Mouse (Mus musculus): ENCODE data around the gene Slc13a4. TPM values are rescaled to one million over a fixed set of nuclear protein-coding genes. Genes with fewer than 3 reads are reported as not detected.

Slc13a4 gene
- total and polyA plus RNA-seq, 2 experiments from 2014 or later: 0.11 to 0.22 TPM

- Histone ChIP-seq H3K4me1 (ENCODE audit: control insufficient read depth, insufficient read depth) (no peaks in the 10 kb centered on the region), H3K4me2 (ENCODE audit: low read depth, low read length) (no peak overlapping the region), H3K27ac (ENCODE audit: low read depth) (no peak overlapping the region), H3K9ac (replicated peaks; ENCODE audit: low read depth, low read length) (no peak overlapping the region), H3K9me3 (replicated peaks; ENCODE audit: control insufficient read depth, low read length) (no peaks in the 10 kb centered on the region), H3K36me3 (replicated peaks; ENCODE audit: control insufficient read depth, insufficient read depth, low read length) (peaks cover 74% of the 10 kb centered on the region), H3K4me3 (ENCODE audit: low read depth, low read length) (no peak overlapping the region), H3K27me3 (ENCODE audit: control insufficient read depth, insufficient read depth, low read length) (no peaks in the 10 kb centered on the region)
- DNase-seq (ENCODE audit: low spot score) (no peak), ATAC-seq (ENCODE audit: insufficient read depth, low read depth) (no peak)
- TF ChIP-seq EP300 (IDR thresholded peaks at IDR 0.05; ENCODE audit: low read depth) (no peak), CTCF (IDR thresholded peaks at IDR 0.05; ENCODE audit: low read depth) (no peak)
- 81% methylated on average over 9 of the region's 9 CpGs for WGBS
These were observed 63.9 kb downstream of the Slc13a4 start for GRCm38 (mm10) chr6:35243989-35244388.

DNA sequence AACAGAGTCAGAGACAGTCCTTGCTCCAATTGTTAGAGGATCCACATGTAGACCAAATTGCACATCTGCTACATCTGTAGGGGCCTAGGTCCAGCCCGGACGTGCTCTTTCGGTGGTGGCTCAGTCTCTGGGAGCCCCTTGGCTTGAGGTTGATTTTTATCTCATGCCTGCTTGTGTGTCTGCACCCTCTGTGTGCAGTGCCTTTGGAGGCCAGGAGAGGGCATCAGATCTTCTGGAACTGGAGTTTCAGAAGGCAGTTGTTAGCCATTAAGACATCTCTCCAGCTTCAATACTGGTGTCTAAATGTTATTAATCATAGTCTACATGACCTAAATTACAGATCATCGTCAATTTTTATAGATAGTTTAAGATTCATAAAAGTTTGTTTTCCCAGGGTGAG, 64.7 kb downstream of the Slc13a4 start:
- Histone ChIP-seq H3K9me3 (replicated peaks; ENCODE audit: control insufficient read depth, low read length) (no peaks in the 10 kb centered on the region), H3K4me1 (ENCODE audit: control insufficient read depth, insufficient read depth) (no peaks in the 10 kb centered on the region), H3K27ac (ENCODE audit: low read depth) (no peak overlapping the region), H3K4me3 (ENCODE audit: low read depth, low read length) (no peak overlapping the region), H3K9ac (replicated peaks; ENCODE audit: low read depth, low read length) (no peak overlapping the region), H3K4me2 (ENCODE audit: low read depth, low read length) (no peak overlapping the region), H3K36me3 (replicated peaks; ENCODE audit: control insufficient read depth, insufficient read depth, low read length) (peaks cover 82% of the 10 kb centered on the region), H3K27me3 (ENCODE audit: control insufficient read depth, insufficient read depth, low read length) (no peaks in the 10 kb centered on the region)
- ATAC-seq (ENCODE audit: insufficient read depth, low read depth) (no peak), DNase-seq (ENCODE audit: low spot score) (no peak)
- TF ChIP-seq CTCF (IDR thresholded peaks at IDR 0.05; ENCODE audit: low read depth): 0 out of 2 replicates have a peak, but pooled peaks have one; percentile 4
- TF ChIP-seq EP300 (IDR thresholded peaks at IDR 0.05; ENCODE audit: low read depth): no peak
- 89% methylated on average over 4 of the region's 4 CpGs for WGBS

DNA sequence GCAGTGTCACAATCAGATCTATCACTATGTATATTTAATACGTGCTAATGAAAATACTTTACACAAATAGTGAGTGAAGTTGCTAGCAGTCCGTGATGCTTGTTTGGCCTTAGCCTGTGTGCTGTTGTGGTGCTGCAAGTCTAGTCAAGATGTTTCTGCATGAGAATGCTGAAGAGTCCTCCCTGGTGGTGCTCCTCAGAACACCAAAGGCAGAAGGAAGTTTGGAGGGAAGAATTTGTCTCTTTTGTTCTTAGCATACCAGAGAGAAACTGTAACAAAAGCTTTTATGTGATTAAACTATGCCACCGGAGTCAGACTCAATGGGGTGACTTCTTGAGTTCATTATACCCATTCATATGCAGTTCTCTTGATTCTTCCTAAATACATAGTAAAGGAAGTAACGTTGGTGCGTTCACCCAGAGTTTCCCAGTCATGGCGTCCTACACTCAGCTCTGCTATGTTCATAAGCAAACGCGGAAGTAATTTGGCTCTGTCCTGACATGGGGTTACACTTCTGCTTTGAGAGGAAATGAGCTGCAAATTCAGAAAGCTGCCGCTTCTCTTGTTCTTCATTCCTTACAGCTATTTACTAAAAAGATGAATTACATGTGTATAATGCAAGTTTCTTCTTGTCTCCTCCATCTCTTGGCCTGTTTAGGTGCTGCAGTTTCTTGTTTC, 71.7 kb downstream of the Slc13a4 start:
- Histone ChIP-seq H3K4me2 (ENCODE audit: low read depth, low read length) (no peak overlapping the region), H3K9me3 (replicated peaks; ENCODE audit: control insufficient read depth, low read length) (no peaks in the 10 kb centered on the region), H3K4me3 (ENCODE audit: low read depth, low read length) (no peak overlapping the region), H3K27me3 (ENCODE audit: control insufficient read depth, insufficient read depth, low read length) (no peaks in the 10 kb centered on the region), H3K4me1 (ENCODE audit: control insufficient read depth, insufficient read depth) (no peaks in the 10 kb centered on the region), H3K9ac (replicated peaks; ENCODE audit: low read depth, low read length) (no peak overlapping the region), H3K36me3 (replicated peaks; ENCODE audit: control insufficient read depth, insufficient read depth, low read length) (peaks cover 91% of the 10 kb centered on the region), H3K27ac (ENCODE audit: low read depth) (no peak overlapping the region)
- ATAC-seq (ENCODE audit: insufficient read depth, low read depth) (no peak), DNase-seq (ENCODE audit: low spot score) (no peak)
- WGBS: 90% methylated on average over 9 of the region's 9 CpGs
- TF ChIP-seq CTCF (IDR thresholded peaks at IDR 0.05; ENCODE audit: low read depth): no peak
- no peak for TF ChIP-seq EP300 (IDR thresholded peaks at IDR 0.05; ENCODE audit: low read depth)

GRCm38 (mm10) chr6:35229415-35229814, 78.5 kb downstream of the Slc13a4 start:
- Histone ChIP-seq H3K9me3 (replicated peaks; ENCODE audit: control insufficient read depth, low read length) (no peaks in the 10 kb centered on the region), H3K4me2 (ENCODE audit: low read depth, low read length) (no peak overlapping the region), H3K27me3 (ENCODE audit: control insufficient read depth, insufficient read depth, low read length) (no peaks in the 10 kb centered on the region), H3K36me3 (replicated peaks; ENCODE audit: control insufficient read depth, insufficient read depth, low read length) (peaks cover 75% of the 10 kb centered on the region), H3K27ac (ENCODE audit: low read depth) (no peak overlapping the region), H3K4me1 (ENCODE audit: control insufficient read depth, insufficient read depth) (no peaks in the 10 kb centered on the region), H3K9ac (replicated peaks; ENCODE audit: low read depth, low read length) (no peak overlapping the region), H3K4me3 (ENCODE audit: low read depth, low read length) (no peak overlapping the region)
- ATAC-seq (ENCODE audit: insufficient read depth, low read depth): no peak
- no peak for TF ChIP-seq CTCF (IDR thresholded peaks at IDR 0.05; ENCODE audit: low read depth)
- DNase-seq (ENCODE audit: low spot score): no peak
- 90% methylated on average over 1 of the region's 1 CpGs for WGBS

GRCm38 (mm10) chr6:35225696-35226095, 82.2 kb downstream of the Slc13a4 start:
- DNase-seq (ENCODE audit: low spot score) (no peak), ATAC-seq (ENCODE audit: insufficient read depth, low read depth) (no peak)
- H3K27ac ChIP-seq (ENCODE audit: low read depth): no peak overlapping the region
- no peak overlapping the region for H3K4me2 ChIP-seq (ENCODE audit: low read depth, low read length)
- H3K9me3 ChIP-seq (replicated peaks; ENCODE audit: control insufficient read depth, low read length): no peaks in the 10 kb centered on the region
- TF ChIP-seq CTCF (IDR thresholded peaks at IDR 0.05; ENCODE audit: low read depth) (no peak), EP300 (IDR thresholded peaks at IDR 0.05; ENCODE audit: low read depth) (no peak)
- H3K4me1 ChIP-seq (ENCODE audit: control insufficient read depth, insufficient read depth): no peaks in the 10 kb centered on the region
- no peaks in the 10 kb centered on the region for H3K27me3 ChIP-seq (ENCODE audit: control insufficient read depth, insufficient read depth, low read length)
- no peak overlapping the region for H3K9ac ChIP-seq (replicated peaks; ENCODE audit: low read depth, low read length)
- H3K4me3 ChIP-seq (ENCODE audit: low read depth, low read length): no peak overlapping the region
- WGBS: 95% methylated on average over 4 of the region's 4 CpGs
- peaks cover 66% of the 10 kb centered on the region for H3K36me3 ChIP-seq (replicated peaks; ENCODE audit: control insufficient read depth, insufficient read depth, low read length)

Other genes with a start within 250 kb of the Slc13a4 start
- 10.2 and 13.3 TPM in 2 replicates for gene Cnot4, start 174.4 kb downstream of the Slc13a4 start, total RNA-seq (2014; rRNA removed; ENCODE audit: low replicate concordance)
- 15.0 and 17.4 TPM in 2 replicates for gene Cnot4, start 174.4 kb downstream of the Slc13a4 start, polyA plus RNA-seq (2015; fragmentation: Nextera tagmentation; extraction: Ambion mirVana)
- gene Nup205, start 130.7 kb downstream of the Slc13a4 start, total RNA-seq (2014; rRNA removed; ENCODE audit: low replicate concordance): 34.6 and 36.7 TPM in 2 replicates
- gene Nup205, start 130.7 kb downstream of the Slc13a4 start, polyA plus RNA-seq (2015; fragmentation: Nextera tagmentation; extraction: Ambion mirVana): 7.0 and 7.1 TPM in 2 replicates
- gene Fam180a, start 18.0 kb upstream of the Slc13a4 start, total RNA-seq (2014; rRNA removed; ENCODE audit: low replicate concordance): 8.3 TPM in 1 of 2 replicates, not detected in the other
- 0.48 and 0.84 TPM in 2 replicates for gene Fam180a, start 18.0 kb upstream of the Slc13a4 start, polyA plus RNA-seq (2015; fragmentation: Nextera tagmentation; extraction: Ambion mirVana)
- gene Mtpn, start 231.8 kb upstream of the Slc13a4 start, total RNA-seq (2014; rRNA removed; ENCODE audit: low replicate concordance): 38.0 and 56.2 TPM in 2 replicates
- gene Mtpn, start 231.8 kb upstream of the Slc13a4 start, polyA plus RNA-seq (2015; fragmentation: Nextera tagmentation; extraction: Ambion mirVana): 46.7 and 51.5 TPM in 2 replicates

Data from heart, postnatal 0 days (tissue).